Mouse (Mus musculus) hindbrain, postnatal 0 days (tissue): ENCODE measurements around the gene Exoc6. TPM values are rescaled to one million over a fixed set of nuclear protein-coding genes. Genes with fewer than 3 reads are reported as not detected.
"Not testable (repeated sequence)": the region's sequence is repeated elsewhere in the genome, so short reads cannot be mapped to it uniquely, and the experiment has no call there.

Experiments used
- ATAC-seq: fragments of 200-750 bp; cut with Nextera tagmentation; 2 replicates; pipeline ENCODE4 v1.8.0; 2017; ENCODE audit warnings: mild to moderate bottlenecking, moderate TSS enrichment, moderate library complexity
- DNase-seq: peaks from one replicate; pipeline ENCODE4 v3.0.0-alpha.2; 2015; ENCODE audit warnings: low spot score
- H3K27ac ChIP-seq: fragments of 300-500 bp; sonication (generic); 2 replicates; pipeline ENCODE4 v1.5.1; 2014; ENCODE audit warnings: mild to moderate bottlenecking
- H3K27me3 ChIP-seq: fragments of 300-500 bp; sonication (generic); 2 replicates; pipeline ENCODE4 v1.6.1; 2014; ENCODE audit warnings: low read length, mixed read lengths; ENCODE audit not compliant: insufficient read depth
- H3K36me3 ChIP-seq: fragments of 300-500 bp; sonication (generic); 2 replicates; pipeline ENCODE4 v1.6.1; 2014; ENCODE audit warnings: low read length, mixed read lengths; ENCODE audit not compliant: insufficient read depth
- H3K4me1 ChIP-seq: fragments of 300-500 bp; sonication (generic); 2 replicates; pipeline ENCODE4 v1.6.1; 2014; ENCODE audit warnings: antibody characterized with exemption, low read length, mixed read lengths; ENCODE audit not compliant: insufficient read depth
- H3K4me2 ChIP-seq: fragments of 300-500 bp; sonication (generic); 2 replicates; pipeline ENCODE4 v1.6.1; 2014; ENCODE audit warnings: low read depth, mild to moderate bottlenecking, low read length, moderate library complexity, mixed read lengths
- H3K4me3 ChIP-seq: fragments of 300-500 bp; sonication (generic); 2 replicates; pipeline ENCODE4 v1.5.1; 2014; ENCODE audit warnings: low read length
- H3K9ac ChIP-seq: fragments of 300-500 bp; sonication (generic); replicated peaks from 2 replicates; pipeline ENCODE4 v1.6.1; 2014; ENCODE audit warnings: mild to moderate bottlenecking, low read length, moderate library complexity, mixed read lengths
- H3K9me3 ChIP-seq: fragments of 300-500 bp; sonication (generic); 2 replicates; pipeline ENCODE4 v1.6.1; 2016; ENCODE audit warnings: low read length, mixed read lengths
- CTCF ChIP-seq: IDR thresholded peaks from 2 replicates; pipeline ENCODE4 v1.5.1; 2016; ENCODE audit warnings: antibody characterized with exemption, control low read depth, low read depth
- WGBS: fragments of 180-500 bp; shearing (Covaris S2); extraction: QIAGEN DNeasy Blood & Tissue Kit; methylation state at CpG from one replicate; pipeline ENCODE4 v1.1.7; 2014; 5-methylcytosine and 5-hydroxymethylcytosine counted together
- polyA plus RNA-seq: library from polyadenylated mRNA; unstranded; fragments of >200 nt; fragmentation: Nextera tagmentation; extraction: Ambion mirVana; gene quantifications from 2 replicates; pipeline ENCODE4 v1.2.1, GENCODE M21; 2015
- total RNA-seq: library from RNA; depleted of rRNA; stranded (reverse); fragments of >200 nt; gene quantifications from 2 replicates; pipeline ENCODE4 v1.2.3, GENCODE M21; 2014

The Exoc6 gene
- total and polyA plus RNA-seq, 2 experiments from 2014 or later = 18.8 to 18.9 TPM

- Histone ChIP-seq H3K4me1 (no peaks in the 10 kb centered on the region), H3K27ac (no peak overlapping the region), H3K4me3 (no peak overlapping the region), H3K4me2 (no peak overlapping the region), H3K27me3 (no peaks in the 10 kb centered on the region), H3K36me3 (no peaks in the 10 kb centered on the region), H3K9ac (no peak overlapping the region), H3K9me3 (no peaks in the 10 kb centered on the region)
- no peak for ATAC-seq
- DNase-seq = no peak
- 83% methylated on average over 7 of the region's 7 CpGs for WGBS
- TF ChIP-seq CTCF = no peak
Observed at GRCm38 (mm10) chr19:37517419-37517818, 32.8 kb upstream of the Exoc6 start.

DNA sequence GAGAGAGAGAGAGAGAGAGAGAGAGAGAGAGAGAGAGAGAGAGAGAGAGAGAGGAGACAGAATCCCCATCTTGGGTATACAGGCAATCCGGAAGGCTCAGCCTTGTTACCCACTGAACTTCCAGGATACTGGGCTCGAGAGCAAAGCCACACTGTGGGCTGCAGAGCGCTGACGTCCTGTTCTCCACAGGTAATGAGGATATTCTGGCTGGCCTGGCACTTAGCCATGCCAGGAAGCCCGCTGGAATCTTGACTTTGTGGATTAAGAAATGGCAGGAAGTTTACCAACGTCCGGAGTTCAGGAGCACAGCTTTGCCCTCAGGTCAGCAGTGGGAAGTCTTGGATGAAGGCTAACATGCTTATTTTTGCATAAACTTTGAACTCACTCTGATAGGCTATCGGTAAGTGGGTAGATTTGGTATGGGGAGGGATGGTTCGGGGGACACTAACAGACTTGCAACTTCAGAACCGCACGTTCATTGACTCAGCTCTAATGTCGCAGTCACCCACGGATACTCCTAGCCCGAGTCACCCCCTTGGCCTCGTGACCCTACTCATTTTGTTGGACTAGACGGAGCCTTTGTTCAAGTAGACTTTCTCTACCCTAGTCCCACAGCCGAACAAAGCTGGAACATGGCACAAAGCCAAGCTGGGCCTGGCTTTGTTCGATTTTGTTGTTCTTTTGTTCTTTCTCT lies 29.3 kb upstream of the Exoc6 start:
- TF ChIP-seq CTCF = no peak
- no peaks in the 10 kb centered on the region for H3K36me3 ChIP-seq
- H3K4me2 ChIP-seq = no peak overlapping the region
- no peaks in the 10 kb centered on the region for H3K4me1 ChIP-seq
- no peaks in the 10 kb centered on the region for H3K27me3 ChIP-seq
- ATAC-seq = no peak
- no peak overlapping the region for H3K4me3 ChIP-seq
- no peak overlapping the region for H3K27ac ChIP-seq
- WGBS = 48% methylated on average over 18 of the region's 18 CpGs
- H3K9me3 ChIP-seq = no peaks in the 10 kb centered on the region
- H3K9ac ChIP-seq = no peak overlapping the region
- DNase-seq = no peak

- Histone ChIP-seq H3K4me1 (no peaks in the 10 kb centered on the region), H3K27ac (no peak overlapping the region), H3K4me3 (no peak overlapping the region), H3K36me3 (no peaks in the 10 kb centered on the region), H3K4me2 (no peak overlapping the region), H3K27me3 (no peaks in the 10 kb centered on the region), H3K9ac (no peak overlapping the region), H3K9me3 (no peaks in the 10 kb centered on the region)
- no peak for ATAC-seq
- no peak for TF ChIP-seq CTCF
- WGBS = 67% methylated on average over 2 of the region's 2 CpGs
- DNase-seq = no peak
Observed at GRCm38 (mm10) chr19:37521434-37521781, 28.8 kb upstream of the Exoc6 start.

DNA sequence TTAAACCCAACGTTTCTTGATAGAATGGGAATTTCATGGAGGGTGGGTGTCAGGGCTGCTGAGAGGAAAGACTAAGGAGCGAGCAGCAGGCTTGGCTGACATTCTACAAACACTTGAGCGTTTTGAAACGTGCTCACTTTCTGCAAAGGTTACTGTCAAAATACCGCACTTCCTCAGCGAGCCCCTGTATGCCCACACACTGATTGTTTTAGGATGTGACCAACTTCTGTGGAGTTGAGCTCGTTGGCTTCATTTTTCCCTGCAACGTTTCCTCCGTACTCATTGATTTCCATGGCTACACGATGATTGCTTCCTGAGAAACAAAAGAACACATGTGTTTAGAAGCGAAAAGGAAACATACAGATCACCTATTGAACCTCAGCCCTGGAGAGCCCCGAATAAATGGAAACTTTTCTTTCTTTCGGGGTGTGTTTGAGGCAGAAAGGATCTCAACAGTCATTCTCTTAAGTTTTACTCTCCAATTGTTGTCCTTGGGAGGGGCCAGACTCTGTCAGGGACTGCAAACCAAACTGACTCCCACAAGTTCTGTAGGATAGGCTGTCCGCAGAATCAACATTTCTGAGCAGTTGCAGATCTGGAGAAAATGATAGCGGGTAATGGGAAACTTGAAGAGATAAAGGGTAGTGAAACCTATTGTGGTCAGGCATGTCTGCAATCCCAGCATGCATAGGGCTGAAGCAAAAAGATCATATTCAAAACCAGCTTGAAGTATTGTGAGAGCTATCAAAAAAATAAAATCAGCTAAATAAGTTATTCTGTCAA lies 26.7 kb upstream of the Exoc6 start:
- WGBS = 76% methylated on average over 15 of the region's 15 CpGs
- H3K36me3 ChIP-seq = no peaks in the 10 kb centered on the region

GRCm38 (mm10) chr19:37525925-37526324 lies 24.3 kb upstream of the Exoc6 start:
- Histone ChIP-seq H3K27ac (no peak overlapping the region), H3K4me2 (no peak overlapping the region), H3K9ac (no peak overlapping the region), H3K4me3 (no peak overlapping the region), H3K4me1 (no peaks in the 10 kb centered on the region), H3K27me3 (no peaks in the 10 kb centered on the region), H3K36me3 (no peaks in the 10 kb centered on the region), H3K9me3 (no peaks in the 10 kb centered on the region)
- DNase-seq (no peak), ATAC-seq (no peak)
- no peak for TF ChIP-seq CTCF
- 81% methylated on average over 11 of the region's 11 CpGs for WGBS

More for the DNA sequence above, 26.7 kb upstream of the Exoc6 start:
- Histone ChIP-seq H3K9ac (no peak overlapping the region), H3K9me3 (no peaks in the 10 kb centered on the region), H3K27me3 (no peaks in the 10 kb centered on the region), H3K4me3 (no peak overlapping the region), H3K27ac (no peak overlapping the region), H3K4me1 (no peaks in the 10 kb centered on the region), H3K4me2 (no peak overlapping the region)
- TF ChIP-seq CTCF = no peak
- DNase-seq (no peak), ATAC-seq (no peak)

- Histone ChIP-seq H3K36me3 (no peaks in the 10 kb centered on the region), H3K4me2 (no peak overlapping the region), H3K27ac (no peak overlapping the region), H3K9ac (no peak overlapping the region), H3K4me1 (no peaks in the 10 kb centered on the region), H3K9me3 (no peaks in the 10 kb centered on the region), H3K27me3 (no peaks in the 10 kb centered on the region), H3K4me3 (no peak overlapping the region)
- no peak for TF ChIP-seq CTCF
- no peak for ATAC-seq
- 36% methylated on average over 8 of the region's 8 CpGs for WGBS
- no peak for DNase-seq
Observed at GRCm38 (mm10) chr19:37526768-37527167, 23.4 kb upstream of the Exoc6 start.

DNA sequence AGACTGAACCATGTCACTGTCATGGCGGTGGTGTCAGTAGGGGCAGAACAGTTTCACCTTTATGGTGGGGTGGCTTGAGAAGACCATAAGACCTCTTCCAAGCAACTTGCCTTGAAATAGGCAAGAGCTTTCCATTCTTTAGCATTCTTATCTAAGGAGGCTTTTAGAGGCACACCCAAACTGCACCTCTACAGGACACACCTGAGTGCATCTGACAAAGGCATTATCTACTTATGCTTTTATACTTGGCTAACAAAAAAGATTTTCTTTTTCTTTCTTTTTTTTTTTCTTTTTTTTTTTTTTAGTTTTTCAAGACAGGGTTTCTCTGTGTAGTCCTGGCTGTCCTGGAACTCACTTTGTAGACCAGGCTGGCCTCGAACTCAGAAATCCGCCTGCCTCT lies 22.5 kb upstream of the Exoc6 start:
- H3K27me3 ChIP-seq, ATAC-seq, H3K27ac ChIP-seq, H3K9me3 ChIP-seq, H3K4me2 ChIP-seq, H3K36me3 ChIP-seq, H3K4me3 ChIP-seq, H3K9ac ChIP-seq, DNase-seq, H3K4me1 ChIP-seq: not testable (repeated sequence)
- WGBS = 95% methylated on average over 3 of the region's 3 CpGs
